Mouse (Mus musculus) forebrain, embryonic 13.5 days (tissue): Measurements from ENCODE around the gene Tmem135. TPM values are rescaled to one million over a fixed set of nuclear protein-coding genes. Genes with fewer than 3 reads are reported as not detected.
"Not testable (repeated sequence)": the region's sequence is repeated elsewhere in the genome, so short reads cannot be mapped to it uniquely, and the experiment has no call there.

Experiments
- ATAC-seq: fragments of 200-750 bp; cut with Nextera tagmentation; 2 replicates; pipeline ENCODE4 v1.8.0; 2017
- H3K27ac ChIP-seq: fragments of 300-500 bp; sonication (generic); 2 replicates; pipeline ENCODE4 v1.5.1; 2015; ENCODE audit warnings: inconsistent platforms, mild to moderate bottlenecking, moderate library complexity
- H3K27me3 ChIP-seq: fragments of 300-500 bp; sonication (generic); 2 replicates; pipeline ENCODE4 v1.6.1; 2015; ENCODE audit warnings: mild to moderate bottlenecking, inconsistent platforms
- H3K36me3 ChIP-seq: fragments of 300-500 bp; sonication (generic); 2 replicates; pipeline ENCODE4 v1.6.1; 2015; ENCODE audit warnings: mild to moderate bottlenecking, inconsistent platforms; ENCODE audit not compliant: poor library complexity, severe bottlenecking
- H3K4me1 ChIP-seq: fragments of 300-500 bp; sonication (generic); 2 replicates; pipeline ENCODE4 v1.6.1; 2015; ENCODE audit warnings: inconsistent platforms
- H3K4me2 ChIP-seq: fragments of 300-500 bp; sonication (generic); 2 replicates; pipeline ENCODE4 v1.6.1; 2015; ENCODE audit warnings: inconsistent platforms, mild to moderate bottlenecking, moderate library complexity
- H3K4me3 ChIP-seq: fragments of 300-500 bp; sonication (generic); 2 replicates; pipeline ENCODE4 v1.5.1; 2015; ENCODE audit warnings: mild to moderate bottlenecking, inconsistent platforms
- H3K9ac ChIP-seq: fragments of 300-500 bp; sonication (generic); 2 replicates; pipeline ENCODE4 v1.6.1; 2015; ENCODE audit warnings: mild to moderate bottlenecking, inconsistent platforms
- H3K9me3 ChIP-seq: fragments of 300-500 bp; sonication (generic); replicated peaks from 2 replicates; pipeline ENCODE4 v1.6.1; 2016; ENCODE audit warnings: inconsistent platforms
- WGBS: fragments of 180-500 bp; shearing (Covaris S2); methylation state at CpG from one replicate; pipeline ENCODE4 v1.1.7; 2015; 5-methylcytosine and 5-hydroxymethylcytosine counted together
- polyA plus RNA-seq: library from polyadenylated mRNA; unstranded; fragments of >200 nt; fragmentation: Nextera tagmentation; extraction: Ambion mirVana; gene quantifications from 2 replicates; pipeline ENCODE4 v1.2.1, GENCODE M21; 2015

Gene Tmem135
- polyA plus RNA-seq, 1 experiment from 2014 or later: 18.3 TPM

DNA sequence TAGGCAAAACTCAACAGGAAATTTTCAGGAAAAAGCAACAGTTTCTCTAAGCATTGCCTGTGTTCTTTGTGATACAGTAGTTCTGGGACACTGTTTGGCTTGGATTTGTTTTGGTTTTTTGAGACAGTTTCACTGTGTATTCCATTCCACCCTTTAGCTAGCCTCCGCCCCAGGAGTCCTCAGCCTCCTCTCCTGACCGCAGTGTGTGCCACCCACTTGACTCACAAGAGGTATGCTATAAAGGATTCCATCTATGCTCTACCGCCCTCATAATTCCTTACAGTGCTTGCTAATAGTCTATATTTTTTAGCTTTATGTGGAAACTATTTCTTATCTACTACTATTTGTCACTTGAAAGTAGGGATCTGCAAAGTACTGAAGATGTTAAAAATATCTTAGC is 99.1 kb downstream of the Tmem135 start:
- WGBS: 89% methylated on average over 3 of the region's 3 CpGs
- H3K9ac ChIP-seq: no peak overlapping the region
- H3K9me3 ChIP-seq: no peaks in the 10 kb centered on the region
- no peaks in the 10 kb centered on the region for H3K4me1 ChIP-seq
- no peak overlapping the region for H3K4me2 ChIP-seq
- no peak overlapping the region for H3K27ac ChIP-seq
- no peak for ATAC-seq
- no peak overlapping the region for H3K4me3 ChIP-seq
- H3K36me3 ChIP-seq: peaks cover 10% of the 10 kb centered on the region; the same call in 1 of the 2 replicates
- no peaks in the 10 kb centered on the region for H3K27me3 ChIP-seq

DNA sequence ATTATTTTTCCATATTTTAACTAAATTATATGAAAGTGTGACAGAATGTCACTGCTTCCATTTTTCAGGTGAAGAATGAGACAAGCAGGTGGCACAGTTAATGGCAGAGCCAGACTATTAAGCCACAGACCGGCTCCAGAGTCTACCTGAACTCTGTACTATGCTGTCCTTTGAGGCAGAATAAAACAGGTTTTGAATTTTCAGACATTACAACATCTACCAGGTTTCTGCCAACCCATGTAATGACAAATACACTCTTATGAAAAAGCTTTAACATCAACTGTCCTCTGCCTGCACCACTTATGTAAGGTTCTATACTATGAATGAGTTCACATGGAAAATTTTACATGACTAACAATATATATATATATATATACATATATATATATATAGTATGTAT is 100.3 kb downstream of the Tmem135 start:
- Histone ChIP-seq H3K27ac (no peak overlapping the region), H3K36me3 (peaks cover 12% of the 10 kb centered on the region; the same call in 1 of the 2 replicates), H3K9me3 (no peaks in the 10 kb centered on the region), H3K4me1 (no peaks in the 10 kb centered on the region), H3K9ac (no peak overlapping the region), H3K4me2 (no peak overlapping the region), H3K4me3 (no peak overlapping the region), H3K27me3 (no peaks in the 10 kb centered on the region)
- ATAC-seq: no peak
- WGBS: 86% methylated on average over 1 of the region's 1 CpGs

DNA sequence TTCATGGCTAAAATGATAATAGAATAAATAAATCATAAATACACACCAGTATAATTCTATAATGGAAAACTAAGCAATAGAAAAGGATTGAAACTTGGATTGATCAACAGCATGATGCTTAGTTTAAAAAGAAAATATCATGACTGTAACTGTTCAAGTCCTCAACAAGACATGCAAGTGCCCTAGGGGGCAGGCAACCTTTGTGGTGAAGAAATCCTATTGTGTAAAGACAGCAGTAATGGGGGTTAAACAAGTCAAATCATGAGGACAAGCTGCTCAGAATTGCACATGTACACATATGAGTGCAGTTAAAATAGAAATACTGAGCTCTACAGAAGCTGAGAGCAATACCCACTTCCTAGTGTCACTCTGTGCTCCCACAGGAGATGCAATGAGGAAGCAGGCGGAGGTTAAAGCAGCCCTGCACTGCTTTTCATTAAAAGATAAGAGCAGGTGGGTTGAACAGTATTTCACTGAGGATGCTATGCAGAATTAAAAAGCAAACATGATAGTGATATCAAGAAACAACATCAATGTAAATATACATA is 105.0 kb downstream of the Tmem135 start:
- Histone ChIP-seq H3K36me3 (peaks cover 15% of the 10 kb centered on the region; the same call in 1 of the 2 replicates), H3K27me3 (no peaks in the 10 kb centered on the region)

DNA sequence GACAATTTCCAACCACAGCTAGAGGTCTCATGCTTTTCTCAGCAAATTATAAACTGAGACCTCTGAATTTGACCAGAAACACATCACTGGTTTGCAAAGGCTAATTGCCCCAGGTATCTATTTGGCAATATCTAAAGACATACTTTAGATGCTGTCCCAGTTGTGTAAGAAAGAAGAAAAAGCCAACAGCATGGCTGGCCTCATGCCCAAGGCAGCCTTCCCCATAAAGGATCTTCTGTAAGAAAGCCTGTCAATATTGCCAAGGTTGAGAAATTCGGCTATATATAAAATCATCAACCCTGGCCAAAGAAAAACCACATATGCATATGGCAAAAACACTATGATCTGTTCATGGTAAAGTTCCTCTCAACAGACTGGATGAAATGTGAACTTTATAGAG is 107.1 kb downstream of the Tmem135 start:
- H3K4me1 ChIP-seq: no peaks in the 10 kb centered on the region
- peaks cover 12% of the 10 kb centered on the region; the same call in 1 of the 2 replicates for H3K36me3 ChIP-seq
- H3K9ac ChIP-seq: no peak overlapping the region
- no peaks in the 10 kb centered on the region for H3K27me3 ChIP-seq
- WGBS: 97% methylated on average over 1 of the region's 1 CpGs
- H3K27ac ChIP-seq: no peak overlapping the region
- H3K4me3 ChIP-seq: no peak overlapping the region
- ATAC-seq: no peak
- no peaks in the 10 kb centered on the region for H3K9me3 ChIP-seq
- H3K4me2 ChIP-seq: no peak overlapping the region

More for the DNA sequence above, 105.0 kb downstream of the Tmem135 start:
- Histone ChIP-seq H3K4me1 (no peaks in the 10 kb centered on the region), H3K27ac (no peak overlapping the region), H3K4me3 (no peak overlapping the region), H3K9ac (no peak overlapping the region), H3K4me2 (no peak overlapping the region), H3K9me3 (no peaks in the 10 kb centered on the region)
- no peak for ATAC-seq
- 87% methylated on average over 1 of the region's 1 CpGs for WGBS

DNA sequence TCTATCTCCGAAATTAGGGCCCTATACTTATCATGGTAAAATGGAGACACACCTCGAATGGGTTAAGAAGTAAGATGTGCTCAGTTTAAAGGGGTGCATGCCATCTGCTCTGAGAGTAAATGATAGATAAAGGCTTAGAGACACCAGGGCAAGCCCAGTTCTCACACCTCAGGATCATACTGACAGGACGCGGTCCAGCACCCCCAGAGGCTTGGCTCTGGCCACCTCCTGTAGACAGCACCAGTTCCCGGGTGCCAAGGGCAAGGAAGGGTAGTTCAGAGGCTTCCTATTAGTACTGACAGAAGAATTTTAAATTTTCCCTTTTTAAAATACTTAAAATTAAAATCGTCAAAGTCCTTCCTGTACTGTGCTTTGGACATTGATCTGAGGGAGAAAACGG is 121.4 kb downstream of the Tmem135 start:
- 90% methylated on average over 7 of the region's 7 CpGs for WGBS
- Histone ChIP-seq H3K9me3 (no peaks in the 10 kb centered on the region), H3K9ac (no peak overlapping the region), H3K36me3 (0 out of 2 replicates have a peak, but pooled peaks cover 3% of the 10 kb centered on the region), H3K27me3 (no peaks in the 10 kb centered on the region), H3K4me2 (no peak overlapping the region), H3K4me1 (no peaks in the 10 kb centered on the region), H3K4me3 (no peak overlapping the region), H3K27ac (no peak overlapping the region)
- ATAC-seq: 0 out of 2 replicates have a peak, but pooled peaks have one; percentile 13

DNA sequence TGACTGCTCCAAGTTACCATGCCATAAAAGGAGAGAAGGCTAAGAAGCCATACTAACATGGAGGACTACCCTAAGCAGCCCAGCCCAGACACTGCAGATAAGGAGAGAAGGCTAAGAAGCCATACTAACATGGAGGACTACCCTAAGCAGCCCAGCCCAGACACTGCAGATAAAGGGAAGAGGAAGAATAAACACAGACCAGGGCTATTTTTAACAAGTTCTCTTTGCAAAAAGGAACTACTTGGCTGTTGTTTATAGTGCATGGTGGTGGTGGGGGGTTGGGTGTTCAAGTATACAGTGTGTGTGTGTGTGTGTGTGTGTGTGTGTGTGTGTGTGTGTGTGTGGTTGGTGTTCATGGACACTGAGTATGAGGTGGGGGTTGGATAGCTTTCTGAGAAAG is 133.6 kb downstream of the Tmem135 start:
- not testable (repeated sequence) for ATAC-seq, H3K4me1 ChIP-seq, H3K4me3 ChIP-seq, H3K4me2 ChIP-seq, H3K36me3 ChIP-seq, H3K27ac ChIP-seq, H3K9ac ChIP-seq, H3K9me3 ChIP-seq, H3K27me3 ChIP-seq

DNA sequence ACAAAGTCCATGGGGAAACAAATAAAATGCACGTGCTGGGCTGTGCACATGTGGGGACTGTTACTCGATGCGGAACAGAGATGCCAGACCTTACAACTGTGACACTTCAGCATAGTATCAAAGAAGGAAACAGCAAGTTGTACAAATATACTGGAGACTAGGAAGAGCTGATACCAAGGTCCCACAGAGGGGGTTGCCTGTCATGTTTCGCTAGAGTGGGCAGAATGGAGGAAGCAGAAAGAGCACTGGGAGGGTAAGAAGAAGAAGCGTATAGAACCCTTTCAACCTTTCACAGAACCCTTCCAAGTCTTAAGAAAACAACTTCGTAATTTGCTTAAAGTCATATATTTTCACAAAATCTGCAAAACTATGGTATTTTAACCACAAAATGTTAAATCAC is 134.2 kb downstream of the Tmem135 start:
- WGBS: 93% methylated on average over 6 of the region's 6 CpGs

DNA sequence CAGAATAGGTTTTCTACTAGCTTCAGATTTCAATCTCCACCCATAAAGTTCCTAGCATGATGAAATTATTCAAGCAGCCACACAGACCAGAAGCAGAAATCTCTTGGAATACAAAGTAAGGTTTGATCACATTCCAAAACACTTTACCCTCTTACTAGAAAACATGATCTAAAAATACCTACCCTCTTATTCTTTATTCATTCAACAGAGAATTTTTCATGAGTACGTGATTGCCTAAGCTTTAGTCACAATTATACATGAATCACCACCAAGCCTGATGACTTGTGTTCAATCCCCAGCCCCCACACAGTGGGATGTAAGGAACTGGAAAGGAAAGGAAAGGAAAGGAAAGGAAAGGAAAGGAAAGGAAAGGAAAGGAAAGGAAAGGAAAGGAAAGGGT is 136.5 kb downstream of the Tmem135 start:
- 92% methylated on average over 1 of the region's 1 CpGs for WGBS
- H3K9me3 ChIP-seq: peaks cover 1% of the 10 kb centered on the region; the same call in 1 of the 2 replicates
- no peaks in the 10 kb centered on the region for H3K4me1 ChIP-seq
- H3K9ac ChIP-seq: no peak overlapping the region
- no peaks in the 10 kb centered on the region for H3K27me3 ChIP-seq
- ATAC-seq: no peak
- H3K27ac ChIP-seq: no peak overlapping the region
- H3K4me3 ChIP-seq: no peak overlapping the region
- peaks cover under 1% of the 10 kb centered on the region; the same call in 1 of the 2 replicates for H3K36me3 ChIP-seq
- H3K4me2 ChIP-seq: no peak overlapping the region

More for the DNA sequence above, 134.2 kb downstream of the Tmem135 start:
- Histone ChIP-seq H3K4me2 (no peak overlapping the region), H3K9me3 (peaks cover 5% of the 10 kb centered on the region; the same call in 1 of the 2 replicates), H3K36me3 (peaks cover 5% of the 10 kb centered on the region; the same call in 1 of the 2 replicates), H3K9ac (no peak overlapping the region), H3K27me3 (no peaks in the 10 kb centered on the region), H3K4me3 (no peak overlapping the region), H3K27ac (no peak overlapping the region), H3K4me1 (no peaks in the 10 kb centered on the region)
- ATAC-seq: no peak

DNA sequence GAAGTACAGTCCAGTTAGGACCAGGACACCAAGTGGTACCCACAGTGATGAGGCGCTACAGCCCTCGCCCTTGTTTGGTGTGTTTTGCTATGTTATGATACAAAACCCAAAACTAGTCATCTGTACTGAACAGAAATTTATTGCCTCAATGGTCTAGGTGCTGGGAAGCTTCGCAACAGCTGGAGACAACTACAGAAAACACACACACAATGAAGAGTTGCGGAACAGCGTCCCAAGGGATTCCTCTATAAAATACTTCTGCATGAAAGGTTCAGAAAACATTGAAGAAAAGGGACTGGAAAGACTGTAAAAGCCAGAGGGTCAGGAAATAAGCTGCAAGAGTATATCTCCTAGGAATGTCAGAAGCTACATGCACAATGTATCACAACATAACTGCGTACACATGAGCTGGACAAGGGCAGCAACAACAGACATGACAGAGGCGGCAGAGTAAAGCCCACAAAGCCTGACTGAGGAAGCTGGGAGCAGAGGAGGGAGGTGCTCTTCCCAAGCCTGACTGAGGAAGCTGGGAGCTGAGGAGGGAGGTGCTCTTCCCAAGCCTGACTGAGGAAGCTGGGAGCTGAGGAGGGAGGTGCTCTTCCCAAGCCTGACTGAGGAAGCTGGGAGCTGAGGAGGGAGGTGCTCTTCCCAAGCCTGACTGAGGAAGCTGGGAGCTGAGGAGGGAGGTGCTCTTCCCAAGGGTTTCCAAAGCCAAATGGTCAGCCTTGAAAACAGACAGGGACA is 137.8 kb downstream of the Tmem135 start:
- H3K36me3 ChIP-seq: no peaks in the 10 kb centered on the region
- no peak overlapping the region for H3K4me2 ChIP-seq
- 85% methylated on average over 7 of the region's 7 CpGs for WGBS
- no peaks in the 10 kb centered on the region for H3K27me3 ChIP-seq
- no peaks in the 10 kb centered on the region for H3K4me1 ChIP-seq
- no peak overlapping the region for H3K4me3 ChIP-seq
- no peak overlapping the region for H3K9ac ChIP-seq
- H3K27ac ChIP-seq: no peak overlapping the region
- no peaks in the 10 kb centered on the region for H3K9me3 ChIP-seq
- no peak for ATAC-seq

DNA sequence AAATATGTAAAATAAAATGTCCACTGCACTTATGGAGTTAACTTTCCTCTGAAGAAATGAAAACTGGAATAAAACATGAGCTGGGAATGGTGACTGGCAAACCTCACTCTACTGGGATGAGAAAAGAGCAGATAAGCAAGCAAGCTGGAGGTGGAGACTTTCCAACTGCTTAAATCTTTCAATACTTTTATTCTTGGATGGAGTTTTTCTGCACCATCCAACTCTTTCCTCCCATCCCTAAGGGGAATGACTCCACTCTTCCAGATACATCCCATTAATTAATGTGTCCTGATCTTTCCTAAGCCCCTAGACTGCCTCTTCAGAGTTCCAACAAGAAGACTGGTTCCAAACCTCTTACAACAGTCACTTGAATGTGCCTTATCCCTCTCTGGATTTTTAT is 143.1 kb downstream of the Tmem135 start:
- H3K4me3 ChIP-seq: no peak overlapping the region
- no peaks in the 10 kb centered on the region for H3K4me1 ChIP-seq
- no peak overlapping the region for H3K4me2 ChIP-seq

DNA sequence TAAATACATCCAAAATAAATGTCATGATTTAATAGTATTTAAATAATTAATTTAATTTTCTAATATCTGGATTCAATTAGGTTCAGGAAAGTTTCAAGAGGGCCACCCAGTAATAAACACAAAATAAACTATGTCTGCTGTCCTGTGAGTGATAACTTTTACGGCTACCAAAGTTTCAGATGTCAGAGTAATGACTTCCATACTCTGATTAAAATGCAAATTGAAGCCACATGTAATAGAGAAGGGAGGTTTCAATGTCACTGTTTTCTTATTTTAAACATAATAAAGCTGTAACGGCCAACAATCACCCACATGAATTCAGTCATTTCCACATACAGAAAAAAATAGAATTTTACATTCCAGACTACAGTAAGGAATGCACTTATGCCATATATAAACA is 145.2 kb downstream of the Tmem135 start:
- Histone ChIP-seq H3K36me3 (no peaks in the 10 kb centered on the region), H3K27me3 (no peaks in the 10 kb centered on the region), H3K27ac (no peak overlapping the region), H3K9ac (no peak overlapping the region), H3K4me2 (no peak overlapping the region), H3K4me1 (no peaks in the 10 kb centered on the region), H3K4me3 (no peak overlapping the region), H3K9me3 (no peaks in the 10 kb centered on the region)
- no peak for ATAC-seq
- WGBS: 82% methylated on average over 2 of the region's 2 CpGs

More for the DNA sequence above, 143.1 kb downstream of the Tmem135 start:
- no peak for ATAC-seq
- Histone ChIP-seq H3K36me3 (no peaks in the 10 kb centered on the region), H3K9me3 (no peaks in the 10 kb centered on the region), H3K27me3 (no peaks in the 10 kb centered on the region), H3K9ac (no peak overlapping the region), H3K27ac (no peak overlapping the region)

DNA sequence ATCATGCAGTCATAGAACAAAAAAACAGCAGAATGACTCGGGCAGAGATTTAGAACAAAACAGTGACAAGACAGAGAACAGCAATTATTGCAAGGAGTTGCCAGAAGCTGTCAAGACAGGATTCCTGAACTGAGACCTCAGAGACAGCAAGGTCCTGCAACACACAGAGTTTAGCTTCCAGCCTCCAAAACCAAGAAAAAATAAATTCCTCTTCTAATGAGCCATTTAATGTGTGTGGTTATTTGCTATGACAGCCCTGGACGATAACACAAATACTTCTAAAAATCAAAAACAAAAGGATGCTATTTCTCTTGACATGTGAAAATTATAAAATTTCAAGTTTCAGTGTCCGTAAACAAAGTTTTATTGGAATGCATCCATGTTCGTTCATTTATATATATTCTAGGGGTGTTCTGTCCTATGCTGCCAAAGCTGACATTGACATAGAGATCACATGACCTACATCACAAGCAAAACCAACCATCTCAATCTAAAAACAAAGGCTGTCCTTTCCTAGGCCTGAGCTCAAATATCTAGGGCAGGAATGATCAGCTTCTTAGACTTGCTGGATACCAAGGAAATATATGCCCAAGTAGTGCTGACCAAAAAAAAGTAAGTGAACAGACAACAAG is 146.0 kb downstream of the Tmem135 start:
- no peaks in the 10 kb centered on the region for H3K36me3 ChIP-seq
- no peak overlapping the region for H3K27ac ChIP-seq
- no peaks in the 10 kb centered on the region for H3K9me3 ChIP-seq
- ATAC-seq: no peak
- no peak overlapping the region for H3K4me3 ChIP-seq
- H3K9ac ChIP-seq: no peak overlapping the region
- 84% methylated on average over 4 of the region's 4 CpGs for WGBS
- H3K27me3 ChIP-seq: no peaks in the 10 kb centered on the region
- no peak overlapping the region for H3K4me2 ChIP-seq
- H3K4me1 ChIP-seq: no peaks in the 10 kb centered on the region
